Mouse (Mus musculus) liver, embryonic 13.5 days (tissue): ENCODE results near the gene Gm21964. TPM values are rescaled to one million over a fixed set of nuclear protein-coding genes. Genes with fewer than 3 reads are reported as not detected.

Experiments
- ATAC-seq: fragments of 200-750 bp; cut with Nextera tagmentation; 2 replicates; pipeline ENCODE4 v1.8.0; 2017; ENCODE audit warnings: low read depth, mild to moderate bottlenecking, moderate number of reproducible peaks, moderate library complexity
- DNase-seq: peaks from one replicate; pipeline ENCODE4 v3.0.0; 2022
- H3K27ac ChIP-seq: fragments of 300-500 bp; sonication (generic); 2 replicates; pipeline ENCODE4 v1.5.1; 2015; ENCODE audit warnings: moderate library complexity, mild to moderate bottlenecking, inconsistent platforms
- H3K27me3 ChIP-seq: fragments of 300-500 bp; sonication (generic); 2 replicates; pipeline ENCODE4 v1.6.1; 2015; ENCODE audit warnings: mild to moderate bottlenecking, inconsistent platforms
- H3K36me3 ChIP-seq: fragments of 300-500 bp; sonication (generic); 2 replicates; pipeline ENCODE4 v1.6.1; 2015; ENCODE audit warnings: mild to moderate bottlenecking, inconsistent platforms
- H3K4me1 ChIP-seq: fragments of 300-500 bp; sonication (generic); replicated peaks from 2 replicates; pipeline ENCODE4 v1.6.1; 2015; ENCODE audit warnings: inconsistent platforms
- H3K4me2 ChIP-seq: fragments of 300-500 bp; sonication (generic); 2 replicates; pipeline ENCODE4 v1.6.1; 2015; ENCODE audit warnings: inconsistent platforms, mild to moderate bottlenecking, moderate library complexity
- H3K4me3 ChIP-seq: fragments of 300-500 bp; sonication (generic); replicated peaks from 2 replicates; pipeline ENCODE4 v1.5.1; 2015; ENCODE audit warnings: mild to moderate bottlenecking, inconsistent platforms
- H3K9ac ChIP-seq: fragments of 300-500 bp; sonication (generic); 2 replicates; pipeline ENCODE4 v1.6.1; 2015; ENCODE audit warnings: mild to moderate bottlenecking, inconsistent platforms
- H3K9me3 ChIP-seq: fragments of 300-500 bp; sonication (generic); replicated peaks from 2 replicates; pipeline ENCODE4 v1.6.1; 2016; ENCODE audit warnings: inconsistent platforms
- WGBS: fragments of 180-500 bp; shearing (Covaris S2); methylation state at CpG from one replicate; pipeline ENCODE4 v1.1.7; 2015; ENCODE audit not compliant: insufficient replicate concordance; 5-methylcytosine and 5-hydroxymethylcytosine counted together
- polyA plus RNA-seq: library from polyadenylated mRNA; unstranded; fragments of >200 nt; fragmentation: Nextera tagmentation; extraction: Ambion mirVana; gene quantifications from 2 replicates; pipeline ENCODE4 v1.2.1, GENCODE M21; 2015

The Gm21964 gene
- polyA plus RNA-seq = not detected in 2 replicates

GRCm38 (mm10) chr8:110100907-110101306 lies at the start of gene Gm21964:
Gm21964 (plus strand) TSS chr8:110101207.
- no peaks in the 10 kb centered on the region for H3K4me1 ChIP-seq
- no peaks in the 10 kb centered on the region for H3K27me3 ChIP-seq
- no peak within 1 kb of the TSS for H3K4me3 ChIP-seq
- H3K9ac ChIP-seq = no peak within 1 kb of the TSS
- H3K4me2 ChIP-seq = no peak within 1 kb of the TSS
- no peak for DNase-seq
- no peak within 1 kb of the TSS for H3K27ac ChIP-seq
- H3K9me3 ChIP-seq = no peaks in the 10 kb centered on the region
- no peaks in the 10 kb centered on the region for H3K36me3 ChIP-seq
- ATAC-seq = no peak
- WGBS = 76% methylated on average over 12 of the region's 12 CpGs

GRCm38 (mm10) chr8:110051208-110051607 lies 49.8 kb upstream of the Gm21964 start:
- Histone ChIP-seq H3K27ac (no peak overlapping the region), H3K4me2 (no peak overlapping the region), H3K4me3 (no peak overlapping the region), H3K4me1 (no peaks in the 10 kb centered on the region), H3K27me3 (no peaks in the 10 kb centered on the region), H3K36me3 (no peaks in the 10 kb centered on the region), H3K9me3 (no peaks in the 10 kb centered on the region), H3K9ac (no peak overlapping the region)
- ATAC-seq (no peak), DNase-seq (no peak)
- WGBS = 66% methylated on average over 6 of the region's 6 CpGs

GRCm38 (mm10) chr8:110058207-110058606 lies 42.8 kb upstream of the Gm21964 start:
- Histone ChIP-seq H3K4me2 (no peak overlapping the region), H3K36me3 (no peaks in the 10 kb centered on the region), H3K27me3 (no peaks in the 10 kb centered on the region), H3K27ac (no peak overlapping the region), H3K9ac (no peak overlapping the region), H3K9me3 (no peaks in the 10 kb centered on the region), H3K4me1 (no peaks in the 10 kb centered on the region), H3K4me3 (no peak overlapping the region)
- DNase-seq (no peak), ATAC-seq (no peak)
- 61% methylated on average over 8 of the region's 8 CpGs for WGBS

GRCm38 (mm10) chr8:110064161-110064560 lies 36.8 kb upstream of the Gm21964 start:
- WGBS = 55% methylated on average over 9 of the region's 9 CpGs

GRCm38 (mm10) chr8:110064606-110065365 lies 36.2 kb upstream of the Gm21964 start:
- 81% methylated on average over 18 of the region's 18 CpGs for WGBS
- Histone ChIP-seq H3K27me3 (no peaks in the 10 kb centered on the region), H3K4me3 (no peak overlapping the region), H3K9ac (no peak overlapping the region), H3K9me3 (no peaks in the 10 kb centered on the region), H3K4me2 (no peak overlapping the region), H3K36me3 (no peaks in the 10 kb centered on the region), H3K4me1 (no peaks in the 10 kb centered on the region), H3K27ac (no peak overlapping the region)
- ATAC-seq = no peak
- DNase-seq = no peak

More at GRCm38 (mm10) chr8:110064161-110064560, 36.8 kb upstream of the Gm21964 start:
- Histone ChIP-seq H3K9ac (no peak overlapping the region), H3K4me3 (no peak overlapping the region), H3K36me3 (no peaks in the 10 kb centered on the region), H3K27me3 (no peaks in the 10 kb centered on the region), H3K4me2 (no peak overlapping the region), H3K9me3 (no peaks in the 10 kb centered on the region), H3K4me1 (no peaks in the 10 kb centered on the region), H3K27ac (no peak overlapping the region)
- ATAC-seq (no peak), DNase-seq (no peak)

GRCm38 (mm10) chr8:110065676-110066075 lies 35.3 kb upstream of the Gm21964 start:
- H3K27me3 ChIP-seq = no peaks in the 10 kb centered on the region
- H3K36me3 ChIP-seq = no peaks in the 10 kb centered on the region
- H3K4me2 ChIP-seq = no peak overlapping the region
- no peak overlapping the region for H3K27ac ChIP-seq
- no peaks in the 10 kb centered on the region for H3K9me3 ChIP-seq
- no peak overlapping the region for H3K4me3 ChIP-seq
- no peak overlapping the region for H3K9ac ChIP-seq
- DNase-seq (no peak), ATAC-seq (no peak)
- no peaks in the 10 kb centered on the region for H3K4me1 ChIP-seq
- WGBS = 68% methylated on average over 4 of the region's 4 CpGs

GRCm38 (mm10) chr8:110069706-110070105 lies 31.3 kb upstream of the Gm21964 start:
- no peaks in the 10 kb centered on the region for H3K36me3 ChIP-seq
- H3K9me3 ChIP-seq = no peaks in the 10 kb centered on the region
- no peak overlapping the region for H3K4me2 ChIP-seq
- H3K27me3 ChIP-seq = no peaks in the 10 kb centered on the region
- H3K4me1 ChIP-seq = no peaks in the 10 kb centered on the region
- H3K9ac ChIP-seq = no peak overlapping the region
- no peak for DNase-seq
- H3K27ac ChIP-seq = no peak overlapping the region
- H3K4me3 ChIP-seq = no peak overlapping the region
- WGBS = 77% methylated on average over 4 of the region's 4 CpGs
- ATAC-seq = no peak

- Histone ChIP-seq H3K9ac (no peak overlapping the region), H3K36me3 (no peaks in the 10 kb centered on the region), H3K4me3 (no peak overlapping the region), H3K27me3 (no peaks in the 10 kb centered on the region), H3K9me3 (no peaks in the 10 kb centered on the region), H3K4me1 (no peaks in the 10 kb centered on the region), H3K4me2 (no peak overlapping the region), H3K27ac (no peak overlapping the region)
- WGBS = 11% methylated on average over 9 of the region's 9 CpGs
- no peak for ATAC-seq
- DNase-seq = peak; percentile 16
These were observed 29.4 kb upstream of the Gm21964 start for GRCm38 (mm10) chr8:110071600-110071999.

GRCm38 (mm10) chr8:110074496-110074895 lies 26.5 kb upstream of the Gm21964 start:
- ATAC-seq (no peak), DNase-seq (no peak)
- peaks cover 2% of the 10 kb centered on the region; the same call in 1 of the 2 replicates for H3K4me1 ChIP-seq
- H3K36me3 ChIP-seq = no peaks in the 10 kb centered on the region
- no peak overlapping the region for H3K4me2 ChIP-seq
- no peaks in the 10 kb centered on the region for H3K9me3 ChIP-seq
- peaks cover under 1% of the 10 kb centered on the region; the same call in 1 of the 2 replicates for H3K27me3 ChIP-seq
- no peak overlapping the region for H3K4me3 ChIP-seq
- 68% methylated on average over 8 of the region's 8 CpGs for WGBS
- H3K27ac ChIP-seq = no peak overlapping the region
- no peak overlapping the region for H3K9ac ChIP-seq

GRCm38 (mm10) chr8:110079282-110080221 lies 21.5 kb upstream of the Gm21964 start, which contains the start of gene Zfp612:
Zfp612 (plus strand) TSS chr8:110079746.
- ATAC-seq (peak; percentile 76), DNase-seq (peak; percentile 20)
- Histone ChIP-seq H3K9me3 (no peaks in the 10 kb centered on the region), H3K4me3 (peak within 1 kb of the TSS; percentile 61), H3K27ac (no peak within 1 kb of the TSS), H3K27me3 (peaks cover 6% of the 10 kb centered on the region; the same call in 1 of the 2 replicates), H3K4me1 (peaks cover 8% of the 10 kb centered on the region; the same call in 1 of the 2 replicates), H3K4me2 (peak within 1 kb of the TSS; percentile 72), H3K36me3 (no peaks in the 10 kb centered on the region), H3K9ac (peak within 1 kb of the TSS; percentile 61)
- 10% methylated on average over 54 of the region's 54 CpGs for WGBS
